19 mouse cellular contexts compared by ENCODE assay signal in the genomic region with DNA sequence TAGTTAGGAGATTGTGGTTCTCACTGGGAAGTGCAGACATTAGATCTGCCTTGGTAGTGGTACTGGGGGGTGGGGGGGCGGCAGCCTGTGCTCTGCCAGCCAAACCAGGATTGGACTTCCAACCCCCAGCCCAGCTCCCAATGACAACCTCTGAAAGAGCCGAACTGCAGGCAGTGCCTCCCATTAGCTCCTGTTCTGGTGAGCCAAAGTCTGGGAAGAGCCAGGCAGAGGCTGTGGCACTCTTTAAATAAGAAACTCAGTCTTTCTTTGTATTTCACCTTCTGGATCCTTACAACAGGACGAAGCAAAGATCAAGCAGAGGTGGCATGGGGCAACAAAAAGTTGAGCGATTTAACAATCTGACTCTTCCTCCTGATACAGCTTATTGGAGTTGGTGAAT. TPM values are rescaled to one million over a fixed set of nuclear protein-coding genes. Genes with fewer than 3 reads are reported as not detected.
A peak's percentile ranks its signal among the peaks of the same experiment; 100 is the strongest.
DNase-seq lines count a peak whose midpoint lies in the region; ATAC-seq lines count a peak whose summit lies in the region.
"Had no signal": no experiment of that assay in that cellular context is flagged by ENCODE, and none has a peak within 500 bp of the region (broad histone marks: within the 10 kb centered on the region; RNA-seq: fewer than 3 reads in every experiment).

No protein-coding gene starts in this region.

- no peaks in the 10 kb centered on the region for H3K36me3 ChIP-seq in intestine, embryonic 14.5 days (ENCODE audit: control insufficient read depth, insufficient read depth, low read length)
- H3K36me3 ChIP-seq in intestine, embryonic 15.5 days, result no peaks in the 10 kb centered on the region
- no peaks in the 10 kb centered on the region for H3K36me3 ChIP-seq in midbrain, embryonic 11.5 days (ENCODE audit: control insufficient read depth, insufficient read depth, low read length)
- H3K36me3 ChIP-seq in midbrain, embryonic 14.5 days (ENCODE audit: control insufficient read depth, insufficient read depth, low read length), result no peaks in the 10 kb centered on the region
- H3K36me3 ChIP-seq: G1E had no signal

- H3K4me1 ChIP-seq in intestine, embryonic 14.5 days (replicated peaks; ENCODE audit: control insufficient read depth, insufficient read depth, low read length), result no peaks in the 10 kb centered on the region
- H3K4me1 ChIP-seq in intestine, embryonic 15.5 days (replicated peaks), result peaks cover 6% of the 10 kb centered on the region; the same call in 1 of the 2 replicates
- H3K4me1 ChIP-seq in midbrain, embryonic 11.5 days (ENCODE audit: control insufficient read depth, insufficient read depth, low read length), result 0 out of 2 replicates have a peak, but pooled peaks cover 3% of the 10 kb centered on the region
- H3K4me1 ChIP-seq in midbrain, embryonic 14.5 days (ENCODE audit: control insufficient read depth, insufficient read depth, low read length), result 0 out of 2 replicates have a peak, but pooled peaks cover 3% of the 10 kb centered on the region

- peaks cover 100% of the 10 kb centered on the region for H3K27me3 ChIP-seq in intestine, embryonic 14.5 days (replicated peaks; ENCODE audit: control insufficient read depth, insufficient read depth, low read length)
- peaks cover 76% of the 10 kb centered on the region for H3K27me3 ChIP-seq in intestine, embryonic 15.5 days (replicated peaks)
- peaks cover 89% of the 10 kb centered on the region for H3K27me3 ChIP-seq in midbrain, embryonic 11.5 days (ENCODE audit: control insufficient read depth, insufficient read depth, low read length)
- peaks cover 97% of the 10 kb centered on the region for H3K27me3 ChIP-seq in midbrain, embryonic 14.5 days (ENCODE audit: control insufficient read depth, insufficient read depth, low read length)
- H3K27me3 ChIP-seq: Patski had no signal

- H3K9me3 ChIP-seq in intestine, embryonic 14.5 days (ENCODE audit: control insufficient read depth, low read length), result no peaks in the 10 kb centered on the region
- no peaks in the 10 kb centered on the region for H3K9me3 ChIP-seq in intestine, embryonic 15.5 days
- no peaks in the 10 kb centered on the region for H3K9me3 ChIP-seq in midbrain, embryonic 11.5 days (ENCODE audit: control insufficient read depth, low read length)
- H3K9me3 ChIP-seq in midbrain, embryonic 14.5 days (ENCODE audit: control insufficient read depth, low read length), result no peaks in the 10 kb centered on the region
- H3K9me3 ChIP-seq: G1E had no signal

- no peak overlapping the region for H3K4me2 ChIP-seq in intestine, embryonic 14.5 days (ENCODE audit: low read length)
- H3K4me2 ChIP-seq in intestine, embryonic 15.5 days (replicated peaks), result no peak overlapping the region
- H3K4me2 ChIP-seq in midbrain, embryonic 11.5 days, result no peak overlapping the region
- no peak overlapping the region for H3K4me2 ChIP-seq in midbrain, embryonic 14.5 days (ENCODE audit: low read length)

- no peak overlapping the region for H3K27ac ChIP-seq in intestine, embryonic 14.5 days (ENCODE audit: low read depth)
- H3K27ac ChIP-seq in intestine, embryonic 15.5 days, result no peak overlapping the region
- H3K27ac ChIP-seq in midbrain, embryonic 11.5 days (ENCODE audit: low read depth, low read length), result no peak overlapping the region
- H3K27ac ChIP-seq in midbrain, embryonic 14.5 days (replicated peaks; ENCODE audit: low read depth, low read length), result no peak overlapping the region

- ATAC-seq in intestine, embryonic 14.5 days (replicated peaks; ENCODE audit: low FRiP score, low TSS enrichment, low read depth), result no peak
- no peak for ATAC-seq in intestine, embryonic 15.5 days
- no peak for ATAC-seq in midbrain, embryonic 11.5 days (ENCODE audit: low FRiP score)
- ATAC-seq in midbrain, embryonic 14.5 days (ENCODE audit: low FRiP score, low TSS enrichment), result no peak
- ATAC-seq: activated CD4-positive, CD25-positive, alpha-beta regulatory T cell, adult 4 months; CD4-positive, CD25-positive, alpha-beta regulatory T cell, adult 4 months; Patski had no signal

- no peak overlapping the region for H3K4me3 ChIP-seq in intestine, embryonic 14.5 days (ENCODE audit: low read depth, low read length)
- H3K4me3 ChIP-seq in intestine, embryonic 15.5 days (replicated peaks), result no peak overlapping the region
- H3K4me3 ChIP-seq in midbrain, embryonic 11.5 days (ENCODE audit: low read depth, low read length), result no peak overlapping the region
- H3K4me3 ChIP-seq in midbrain, embryonic 14.5 days (replicated peaks; ENCODE audit: low read depth, low read length), result no peak overlapping the region

- peak; percentile 51 for DNase-seq in intestine, embryonic 14.5 days (ENCODE audit: low spot score)
- DNase-seq in midbrain, embryonic 11.5 days (ENCODE audit: low spot score, missing footprints), result peak; percentile 85
- DNase-seq in midbrain, embryonic 14.5 days, result no peak
- DNase-seq: adrenal gland, adult 2 months; adrenal gland, adult 8-10 months; adrenal gland, postnatal 10 days; adrenal gland, postnatal 14 days; adrenal gland, postnatal 25 days; adrenal gland, postnatal 36 days; B cell, adult 2 months; cerebellum, adult 11 months; cerebellum, adult 11-12 months; cerebellum, adult 18-20 months had no signal

- WGBS in intestine, embryonic 14.5 days, result 34% methylated on average over 4 of the region's 4 CpGs
- WGBS in intestine, embryonic 15.5 days, result 37% methylated on average over 4 of the region's 4 CpGs
- 35% methylated on average over 4 of the region's 4 CpGs for WGBS in midbrain, embryonic 11.5 days
- WGBS in midbrain, embryonic 14.5 days, result 30% methylated on average over 4 of the region's 4 CpGs

- no peak overlapping the region for H3K9ac ChIP-seq in intestine, embryonic 14.5 days (ENCODE audit: low read length)
- H3K9ac ChIP-seq in intestine, embryonic 15.5 days, result no peak overlapping the region
- no peak overlapping the region for H3K9ac ChIP-seq in midbrain, embryonic 11.5 days (ENCODE audit: low read length)
- no peak overlapping the region for H3K9ac ChIP-seq in midbrain, embryonic 14.5 days (replicated peaks; ENCODE audit: low read length)

RNA-seq across cellular contexts. Expression of a gene that starts 10.4 kb away (rescaled TPM):
- polyA plus RNA-seq in intestine, embryonic 14.5 days (2014; fragmentation: Nextera tagmentation; extraction: Ambion mirVana), result 0.46 and 1.1 TPM in 2 replicates
- 1.4 and 1.5 TPM in 2 replicates for polyA plus RNA-seq in intestine, embryonic 15.5 days (2015; fragmentation: Nextera tagmentation; extraction: Ambion mirVana)
- polyA plus RNA-seq in midbrain, embryonic 11.5 days (2014; fragmentation: Nextera tagmentation; extraction: Ambion mirVana), result 0.10 and 0.37 TPM in 2 replicates
- polyA plus RNA-seq in midbrain, embryonic 14.5 days (2014; fragmentation: Nextera tagmentation; extraction: Ambion mirVana), result not detected in 2 replicates

RNA-seq across cellular contexts. Expression of a gene that starts 18.2 kb away (rescaled TPM):
- not detected in 2 replicates for polyA plus RNA-seq in intestine, embryonic 14.5 days (2014; fragmentation: Nextera tagmentation; extraction: Ambion mirVana)
- polyA plus RNA-seq in intestine, embryonic 15.5 days (2015; fragmentation: Nextera tagmentation; extraction: Ambion mirVana), result 0.06 TPM in 1 of 2 replicates, not detected in the other
- not detected in 2 replicates for polyA plus RNA-seq in midbrain, embryonic 11.5 days (2014; fragmentation: Nextera tagmentation; extraction: Ambion mirVana)
- not detected in 2 replicates for polyA plus RNA-seq in midbrain, embryonic 14.5 days (2014; fragmentation: Nextera tagmentation; extraction: Ambion mirVana)
- polyA plus RNA-seq: activated CD4-positive, CD25-positive, alpha-beta regulatory T cell, adult 4 months; adrenal gland, adult 2 months; C2C12; CD4-positive, CD25-positive, alpha-beta regulatory T cell, adult 4 months; G1E; Patski had no signal

RNA-seq across cellular contexts. Expression of a gene that starts 36.2 kb away (rescaled TPM):
- 11.8 and 19.7 TPM in 2 replicates for polyA plus RNA-seq in intestine, embryonic 14.5 days (2014; fragmentation: Nextera tagmentation; extraction: Ambion mirVana)
- polyA plus RNA-seq in intestine, embryonic 15.5 days (2015; fragmentation: Nextera tagmentation; extraction: Ambion mirVana), result 3.0 and 7.8 TPM in 2 replicates
- polyA plus RNA-seq in midbrain, embryonic 11.5 days (2014; fragmentation: Nextera tagmentation; extraction: Ambion mirVana), result 6.3 and 6.8 TPM in 2 replicates
- polyA plus RNA-seq in midbrain, embryonic 14.5 days (2014; fragmentation: Nextera tagmentation; extraction: Ambion mirVana), result not detected in 2 replicates
- polyA plus RNA-seq: CD4-positive, CD25-positive, alpha-beta regulatory T cell, adult 4 months had no signal

RNA-seq across cellular contexts. Expression of a gene that starts 36.5 kb away (rescaled TPM):
- 5.2 and 7.5 TPM in 2 replicates for polyA plus RNA-seq in intestine, embryonic 14.5 days (2014; fragmentation: Nextera tagmentation; extraction: Ambion mirVana)
- polyA plus RNA-seq in intestine, embryonic 15.5 days (2015; fragmentation: Nextera tagmentation; extraction: Ambion mirVana), result 5.0 and 5.8 TPM in 2 replicates
- 9.9 and 11.3 TPM in 2 replicates for polyA plus RNA-seq in midbrain, embryonic 11.5 days (2014; fragmentation: Nextera tagmentation; extraction: Ambion mirVana)
- 0.86 and 1.1 TPM in 2 replicates for polyA plus RNA-seq in midbrain, embryonic 14.5 days (2014; fragmentation: Nextera tagmentation; extraction: Ambion mirVana)

RNA-seq across cellular contexts. Expression of a gene that starts 42.0 kb away (rescaled TPM):
- 18.9 and 19.6 TPM in 2 replicates for polyA plus RNA-seq in intestine, embryonic 14.5 days (2014; fragmentation: Nextera tagmentation; extraction: Ambion mirVana)
- polyA plus RNA-seq in intestine, embryonic 15.5 days (2015; fragmentation: Nextera tagmentation; extraction: Ambion mirVana), result 21.0 and 23.6 TPM in 2 replicates
- 43.8 and 43.9 TPM in 2 replicates for polyA plus RNA-seq in midbrain, embryonic 11.5 days (2014; fragmentation: Nextera tagmentation; extraction: Ambion mirVana)
- 6.6 and 6.8 TPM in 2 replicates for polyA plus RNA-seq in midbrain, embryonic 14.5 days (2014; fragmentation: Nextera tagmentation; extraction: Ambion mirVana)
